In the genomic region with DNA sequence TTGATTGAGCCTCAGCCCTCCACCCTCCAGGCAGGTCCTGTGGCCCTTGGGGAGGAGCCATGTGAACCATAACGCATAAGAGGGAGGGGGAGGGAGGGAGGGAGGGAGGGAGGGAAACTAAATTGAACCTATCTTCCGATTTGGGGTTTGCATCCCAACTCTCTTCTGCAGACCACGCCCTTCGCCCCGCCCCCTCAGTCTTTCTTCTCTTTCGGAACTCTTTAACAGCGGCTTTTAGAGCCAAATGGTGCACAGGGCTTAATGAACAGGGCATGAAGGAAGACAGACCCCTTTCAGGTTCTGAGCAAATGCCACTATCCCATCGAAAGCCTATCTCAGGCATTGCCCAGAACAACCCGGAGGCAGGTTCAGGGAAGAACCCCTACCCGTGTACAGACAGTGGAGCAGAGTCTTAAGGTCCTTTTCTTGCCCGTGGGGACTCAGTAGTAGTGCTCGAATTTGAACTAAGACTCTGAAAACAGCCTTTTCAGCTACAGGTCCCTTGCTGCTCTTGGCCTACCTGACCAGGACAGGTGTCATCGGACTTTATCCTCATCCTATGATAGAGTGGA, we compare ENCODE assay signal across 8 mouse cellular contexts. TPM values are rescaled to one million over a fixed set of nuclear protein-coding genes. Genes with fewer than 3 reads are reported as not detected.
DNase-seq lines count a peak whose midpoint lies in the region; ATAC-seq lines count a peak whose summit lies in the region.

No protein-coding gene starts in this region.

- H3K27ac ChIP-seq in embryonic facial prominence, embryonic 13.5 days, result no peak overlapping the region
- no peak overlapping the region for H3K27ac ChIP-seq in intestine, embryonic 16.5 days (ENCODE audit: low read length)
- H3K27ac ChIP-seq in midbrain, embryonic 13.5 days, result peak overlapping the region; percentile 88

- ATAC-seq in embryonic facial prominence, embryonic 13.5 days (ENCODE audit: insufficient number of reproducible peaks, insufficient read depth, low FRiP score, low TSS enrichment, low read depth), result no peak
- no peak for ATAC-seq in intestine, embryonic 16.5 days
- no peak; the same call in none of the 2 replicates for ATAC-seq in midbrain, embryonic 13.5 days

- H3K4me2 ChIP-seq in embryonic facial prominence, embryonic 13.5 days, result peak overlapping the region; percentile 77
- peak overlapping the region; percentile 50 for H3K4me2 ChIP-seq in intestine, embryonic 16.5 days (ENCODE audit: low read depth, low read length)
- peak overlapping the region; percentile 78 for H3K4me2 ChIP-seq in midbrain, embryonic 13.5 days (replicated peaks)

- no peaks in the 10 kb centered on the region for H3K9me3 ChIP-seq in embryonic facial prominence, embryonic 13.5 days
- no peaks in the 10 kb centered on the region for H3K9me3 ChIP-seq in intestine, embryonic 16.5 days (ENCODE audit: control insufficient read depth, low read length)
- no peaks in the 10 kb centered on the region for H3K9me3 ChIP-seq in midbrain, embryonic 13.5 days

- under 1% methylated on average over 12 of the region's 13 CpGs for WGBS in embryonic facial prominence, embryonic 13.5 days
- WGBS in intestine, embryonic 16.5 days, result 4% methylated on average over 13 of the region's 13 CpGs
- 1% methylated on average over 13 of the region's 13 CpGs for WGBS in midbrain, embryonic 13.5 days

- no peaks in the 10 kb centered on the region for H3K36me3 ChIP-seq in embryonic facial prominence, embryonic 13.5 days
- H3K36me3 ChIP-seq in intestine, embryonic 16.5 days (ENCODE audit: control insufficient read depth, insufficient read depth, low read length), result no peaks in the 10 kb centered on the region
- H3K36me3 ChIP-seq in midbrain, embryonic 13.5 days, result no peaks in the 10 kb centered on the region

- H3K4me1 ChIP-seq in embryonic facial prominence, embryonic 13.5 days, result peaks cover 26% of the 10 kb centered on the region
- H3K4me1 ChIP-seq in intestine, embryonic 16.5 days (ENCODE audit: control insufficient read depth, insufficient read depth, low read length), result peaks cover 13% of the 10 kb centered on the region
- peaks cover 33% of the 10 kb centered on the region for H3K4me1 ChIP-seq in midbrain, embryonic 13.5 days (replicated peaks)

- H3K4me3 ChIP-seq in embryonic facial prominence, embryonic 13.5 days, result peak overlapping the region; percentile 44
- peak overlapping the region; percentile 24 for H3K4me3 ChIP-seq in intestine, embryonic 16.5 days (ENCODE audit: low read length)
- H3K4me3 ChIP-seq in midbrain, embryonic 13.5 days (replicated peaks), result peak overlapping the region; percentile 57

- intact Hi-C loops in left cerebral cortex, postnatal 25 days (cut with DNase I), result no loop called here
- intact Hi-C loops in gastrocnemius, postnatal 14 days (cut with DNase I; ENCODE audit: low total_unique reads), result loop anchor here (10.0 kb wide), 1 partner anchor 117 kb away; no protein-coding TSS in a partner anchor

- H3K27me3 ChIP-seq in embryonic facial prominence, embryonic 13.5 days, result peaks cover 20% of the 10 kb centered on the region
- H3K27me3 ChIP-seq in intestine, embryonic 16.5 days (replicated peaks; ENCODE audit: control insufficient read depth, insufficient read depth, low read length), result peaks cover 9% of the 10 kb centered on the region; the same call in 1 of the 2 replicates
- peaks cover 9% of the 10 kb centered on the region; the same call in 1 of the 2 replicates for H3K27me3 ChIP-seq in midbrain, embryonic 13.5 days

- peak overlapping the region; percentile 71 for H3K9ac ChIP-seq in embryonic facial prominence, embryonic 13.5 days
- no peak overlapping the region; the same call in 1 of the 2 replicates for H3K9ac ChIP-seq in intestine, embryonic 16.5 days (ENCODE audit: low read depth, low read length)
- peak overlapping the region; percentile 81 for H3K9ac ChIP-seq in midbrain, embryonic 13.5 days (replicated peaks)

- peak; percentile 66 to 67 for DNase-seq in kidney, postnatal 4 days
- DNase-seq in kidney, adult 18-20 months, result no peak
- DNase-seq in left cerebral cortex, postnatal 25 days (ENCODE audit: low spot score in 2 of 2), result no peak
- DNase-seq in gastrocnemius, postnatal 14 days, result no peak
- no peak for DNase-seq in layer of hippocampus, adult 11-12 months (ENCODE audit: low spot score)

RNA-seq across cellular contexts. Expression of a gene that starts 0.6 kb away (rescaled TPM):
- 1.1 and 2.2 TPM in 2 replicates for polyA plus RNA-seq in embryonic facial prominence, embryonic 13.5 days (2015; fragmentation: Nextera tagmentation; extraction: Ambion mirVana)
- 0.45 and 0.64 TPM in 2 replicates for polyA plus RNA-seq in intestine, embryonic 16.5 days (2015; fragmentation: Nextera tagmentation; extraction: Ambion mirVana)
- polyA plus RNA-seq in midbrain, embryonic 13.5 days (2015; fragmentation: Nextera tagmentation; extraction: Ambion mirVana), result 10.4 and 10.5 TPM in 2 replicates
- total RNA-seq in left cerebral cortex, postnatal 25 days (2021), result under 1 TPM in 1 of 2 experiments, not detected in 1; 0.50 TPM
- total RNA-seq in gastrocnemius, postnatal 14 days (2021), result under 1 TPM in 1 of 2 experiments, not detected in 1; 0.08 TPM

RNA-seq across cellular contexts. Expression of a gene that starts 20.1 kb away (rescaled TPM):
- polyA plus RNA-seq in embryonic facial prominence, embryonic 13.5 days (2015; fragmentation: Nextera tagmentation; extraction: Ambion mirVana), result 9.5 and 9.7 TPM in 2 replicates
- polyA plus RNA-seq in intestine, embryonic 16.5 days (2015; fragmentation: Nextera tagmentation; extraction: Ambion mirVana), result 3.6 TPM in 2 replicates
- polyA plus RNA-seq in midbrain, embryonic 13.5 days (2015; fragmentation: Nextera tagmentation; extraction: Ambion mirVana), result 14.1 and 14.5 TPM in 2 replicates
- 10 to 100 TPM; 14.0 to 14.2 TPM for total RNA-seq in left cerebral cortex, postnatal 25 days (2021)
- total RNA-seq in gastrocnemius, postnatal 14 days (2021), result 1 to 10 TPM; 2.2 to 2.3 TPM

RNA-seq across cellular contexts. Expression of a gene that starts 32.3 kb away (rescaled TPM):
- 0.21 TPM in 1 of 2 replicates, not detected in the other for polyA plus RNA-seq in embryonic facial prominence, embryonic 13.5 days (2015; fragmentation: Nextera tagmentation; extraction: Ambion mirVana)
- 1.1 TPM in 2 replicates for polyA plus RNA-seq in intestine, embryonic 16.5 days (2015; fragmentation: Nextera tagmentation; extraction: Ambion mirVana)
- polyA plus RNA-seq in midbrain, embryonic 13.5 days (2015; fragmentation: Nextera tagmentation; extraction: Ambion mirVana), result not detected in 2 replicates
- total RNA-seq in left cerebral cortex, postnatal 25 days (2021), result not detected
- total RNA-seq in gastrocnemius, postnatal 14 days (2021), result under 1 TPM; 0.11 to 0.18 TPM

RNA-seq across cellular contexts. Expression of a gene that starts 41.7 kb away (rescaled TPM):
- polyA plus RNA-seq in embryonic facial prominence, embryonic 13.5 days (2015; fragmentation: Nextera tagmentation; extraction: Ambion mirVana), result 90.2 and 98.6 TPM in 2 replicates
- polyA plus RNA-seq in intestine, embryonic 16.5 days (2015; fragmentation: Nextera tagmentation; extraction: Ambion mirVana), result 63.5 and 67.2 TPM in 2 replicates
- polyA plus RNA-seq in midbrain, embryonic 13.5 days (2015; fragmentation: Nextera tagmentation; extraction: Ambion mirVana), result 91.6 and 98.6 TPM in 2 replicates
- total RNA-seq in left cerebral cortex, postnatal 25 days (2021), result 100 to 1,000 TPM; 171 to 173 TPM
- total RNA-seq in gastrocnemius, postnatal 14 days (2021), result 10 to 100 TPM; 16.7 to 19.6 TPM

Comparison
In these comparisons a context has a peak if more than half of its experiments do, and no peak if none do; other contexts are left out.
1. DNase-seq: peak in kidney, postnatal 4 days (2 of 2); none in kidney, adult 18-20 months (single experiment), left cerebral cortex, postnatal 25 days (0 of 2), gastrocnemius, postnatal 14 days (single experiment) and layer of hippocampus, adult 11-12 months (single experiment).
2. Peak in every context shown above with its lines, with median percentiles within 50 percentile points of each other: H3K4me2 ChIP-seq and H3K4me3 ChIP-seq.